Mouse (Mus musculus) ES-Bruce4 (cell line): Measurements from ENCODE around the gene Dlk2.

Source experiments
- CTCF ChIP-seq: IDR thresholded peaks from one replicate; pipeline ENCODE4 v1.8.1; 2011; ENCODE audit warnings: low read depth, low read length
- POLR2A ChIP-seq: IDR thresholded peaks from one replicate; pipeline ENCODE4 v1.8.1; 2011; ENCODE audit warnings: low read length; ENCODE audit not compliant: insufficient read depth

- no peak for TF ChIP-seq POLR2A
- no peak for TF ChIP-seq CTCF
Observed at GRCm38 (mm10) chr17:46285407-46285806, 11.8 kb upstream of the Dlk2 start.
